12 mouse cellular contexts compared by ENCODE assay signal in genomic region chr3:37128269-37128668, GRCm38 (mm10). TPM values are rescaled to one million over a fixed set of nuclear protein-coding genes. Genes with fewer than 3 reads are reported as not detected.
DNase-seq lines count a peak whose midpoint lies in the region; ATAC-seq and TF ChIP-seq lines count a peak whose summit lies in the region.
"Had no signal": no experiment of that assay in that cellular context is flagged by ENCODE, and none has a peak within 500 bp of the region (broad histone marks: within the 10 kb centered on the region; RNA-seq: fewer than 3 reads in every experiment).

No protein-coding gene starts in this region.

- WGBS in kidney, postnatal 0 days, result 40% methylated on average over 4 of the region's 4 CpGs
- WGBS in forebrain, postnatal 0 days, result 59% methylated on average over 4 of the region's 4 CpGs

- no peak overlapping the region for H3K27ac ChIP-seq in kidney, postnatal 0 days
- H3K27ac ChIP-seq in forebrain, postnatal 0 days (ENCODE audit: low read depth, low read length), result no peak overlapping the region
- H3K27ac ChIP-seq: heart, embryonic 15.5 days had no signal

- H3K9ac ChIP-seq in kidney, postnatal 0 days (ENCODE audit: low read depth, low read length), result no peak overlapping the region
- H3K9ac ChIP-seq in forebrain, postnatal 0 days, result no peak overlapping the region
- H3K9ac ChIP-seq: heart, embryonic 15.5 days had no signal

- no peaks in the 10 kb centered on the region for H3K4me1 ChIP-seq in kidney, postnatal 0 days (replicated peaks; ENCODE audit: insufficient read depth, low read length)
- no peaks in the 10 kb centered on the region for H3K4me1 ChIP-seq in forebrain, postnatal 0 days (ENCODE audit: insufficient read depth)
- H3K4me1 ChIP-seq: heart, embryonic 15.5 days had no signal

- no peak overlapping the region for H3K4me2 ChIP-seq in kidney, postnatal 0 days (ENCODE audit: low read length)
- H3K4me2 ChIP-seq in forebrain, postnatal 0 days (ENCODE audit: low read depth), result no peak overlapping the region
- H3K4me2 ChIP-seq: heart, embryonic 15.5 days had no signal

- no peak for TF ChIP-seq CTCF in kidney, postnatal 0 days (IDR thresholded peaks at IDR 0.05; ENCODE audit: low read depth)
- TF ChIP-seq CTCF in forebrain, postnatal 0 days (IDR thresholded peaks at IDR 0.05; ENCODE audit: low read depth), result no peak

- H3K27me3 ChIP-seq in kidney, postnatal 0 days (ENCODE audit: insufficient read depth, low read length), result no peaks in the 10 kb centered on the region
- no peaks in the 10 kb centered on the region for H3K27me3 ChIP-seq in forebrain, postnatal 0 days (ENCODE audit: insufficient read depth, low read length)
- H3K27me3 ChIP-seq: heart, embryonic 15.5 days had no signal

- no peak overlapping the region for H3K4me3 ChIP-seq in kidney, postnatal 0 days (replicated peaks; ENCODE audit: low read depth, low read length)
- H3K4me3 ChIP-seq in forebrain, postnatal 0 days (ENCODE audit: low read depth, low read length), result no peak overlapping the region
- H3K4me3 ChIP-seq: heart, embryonic 15.5 days; megakaryocyte, embryonic 14.5 days had no signal

- H3K9me3 ChIP-seq in kidney, postnatal 0 days (replicated peaks; ENCODE audit: low read length), result no peaks in the 10 kb centered on the region
- no peaks in the 10 kb centered on the region for H3K9me3 ChIP-seq in forebrain, postnatal 0 days (ENCODE audit: low read length)
- H3K9me3 ChIP-seq: heart, embryonic 15.5 days; megakaryocyte, embryonic 14.5 days had no signal

- ATAC-seq in kidney, postnatal 0 days (replicated peaks; ENCODE audit: low FRiP score, low read depth), result no peak; the same call in 1 of the 2 replicates
- ATAC-seq in activated CD4-positive, CD25-positive, alpha-beta regulatory T cell, adult 4 months, result peak; percentile 19
- ATAC-seq in granulocyte monocyte progenitor cell, adult 5-6 weeks (replicated peaks; ENCODE audit: poor library complexity, severe bottlenecking), result peak; percentile 98
- ATAC-seq in forebrain, postnatal 0 days, result no peak

- DNase-seq in kidney, postnatal 0 days (ENCODE audit: low spot score), result peak; percentile 74
- DNase-seq in kidney, postnatal 14 days, result no peak
- DNase-seq in lung, postnatal 4 days, result peak; percentile 23 to 67
- DNase-seq in forebrain, postnatal 0 days, result no peak
- DNase-seq in right cerebral cortex, postnatal 4 days, result no peak
- no peak for DNase-seq in urinary bladder, postnatal 25 days (ENCODE audit: low spot score)
- DNase-seq: cerebellum, adult 9-11 months had no signal

- H3K36me3 ChIP-seq in kidney, postnatal 0 days (ENCODE audit: insufficient read depth, low read length), result no peaks in the 10 kb centered on the region
- no peaks in the 10 kb centered on the region for H3K36me3 ChIP-seq in forebrain, postnatal 0 days (ENCODE audit: insufficient read depth)
- H3K36me3 ChIP-seq: heart, embryonic 15.5 days had no signal

RNA-seq across cellular contexts. Expression of gene Il2, which starts 2.5 kb away (rescaled TPM):
- polyA plus RNA-seq in kidney, postnatal 0 days (2015; fragmentation: Nextera tagmentation; extraction: Ambion mirVana), result 0.46 and 0.61 TPM in 2 replicates
- polyA plus RNA-seq in activated CD4-positive, CD25-positive, alpha-beta regulatory T cell, adult 4 months (2017; shearing (Covaris generic)), result 1 to 10 TPM; 1.1 to 1.7 TPM
- total RNA-seq in granulocyte monocyte progenitor cell, adult 5-6 weeks (2014; fragmentation: Nextera tagmentation), result 1.5 TPM in 1 of 2 replicates, not detected in the other
- total RNA-seq in granulocyte monocyte progenitor cell, adult 5-6 weeks (2017), result not detected in 2 replicates
- total RNA-seq in forebrain, postnatal 0 days (2014; rRNA removed), result not detected in 2 replicates
- 0.60 and 0.67 TPM in 2 replicates for polyA plus RNA-seq in forebrain, postnatal 0 days (2015; fragmentation: Nextera tagmentation; extraction: Ambion mirVana)
- polyA plus RNA-seq: spleen, adult 2 months had no signal

Comparison
In these comparisons a context has a peak if more than half of its experiments do, and no peak if none do; other contexts are left out.
1. DNase-seq: peak in kidney, postnatal 0 days (single experiment) and lung, postnatal 4 days (2 of 2); none in kidney, postnatal 14 days (single experiment), forebrain, postnatal 0 days (single experiment), right cerebral cortex, postnatal 4 days (single experiment) and urinary bladder, postnatal 25 days (single experiment).
2. ATAC-seq: peak in activated CD4-positive, CD25-positive, alpha-beta regulatory T cell, adult 4 months (single experiment) and granulocyte monocyte progenitor cell, adult 5-6 weeks (single experiment); none in kidney, postnatal 0 days (single experiment) and forebrain, postnatal 0 days (single experiment).